Mouse (Mus musculus) cerebellum, adult 9-10 months (tissue): Measurements from ENCODE around the gene Plekhh3.

Source experiments
- DNase-seq: peaks from one replicate; pipeline ENCODE4 v3.0.0; 2022

The Plekhh3 gene

DNA sequence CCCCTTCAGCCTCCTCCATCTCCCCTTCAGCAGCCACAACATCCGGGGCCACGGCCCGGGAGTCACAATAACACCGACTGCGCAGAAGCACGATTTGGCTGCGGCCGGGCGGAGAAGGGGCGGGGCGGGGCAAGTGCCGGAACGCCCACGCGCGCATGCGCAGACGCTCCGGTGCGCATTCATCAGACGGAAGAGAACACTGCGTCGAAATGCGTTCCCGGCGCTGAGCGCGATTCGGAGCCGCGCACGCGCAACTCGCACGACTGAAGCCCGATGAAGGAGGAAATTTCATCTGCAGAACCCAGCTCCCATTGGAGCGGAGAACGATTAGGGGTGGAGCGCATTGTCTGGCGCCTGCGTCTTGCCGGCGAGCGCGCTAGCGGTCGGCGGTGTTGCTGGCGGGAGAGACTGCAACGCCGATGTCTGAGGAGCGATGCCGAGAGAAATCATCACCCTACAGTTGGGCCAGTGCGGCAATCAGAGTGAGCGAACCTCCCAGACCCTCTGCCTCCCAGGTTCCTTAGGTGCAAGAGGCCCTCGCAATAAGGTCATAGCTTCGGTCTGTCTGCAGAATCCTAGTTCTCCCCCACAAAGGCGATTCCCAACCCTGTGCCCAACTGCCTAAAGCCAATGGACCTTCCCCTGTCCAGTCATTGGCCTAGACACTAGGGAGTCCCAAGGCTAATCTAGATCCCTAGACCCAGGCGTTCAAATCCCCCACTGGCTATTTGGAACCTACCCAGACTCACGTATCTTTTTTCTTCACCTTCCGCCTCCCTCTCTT lies 51.2 kb downstream of the Plekhh3 start, which contains the start of the genes Retreg3 and Tubg1:
TSS of gene Retreg3 (minus strand) at position 133 of the 784 bp plus-strand sequence.
TSS of gene Tubg1 (plus strand) at position 178 of the 784 bp plus-strand sequence.
- DNase-seq = peak; percentile 98

DNA sequence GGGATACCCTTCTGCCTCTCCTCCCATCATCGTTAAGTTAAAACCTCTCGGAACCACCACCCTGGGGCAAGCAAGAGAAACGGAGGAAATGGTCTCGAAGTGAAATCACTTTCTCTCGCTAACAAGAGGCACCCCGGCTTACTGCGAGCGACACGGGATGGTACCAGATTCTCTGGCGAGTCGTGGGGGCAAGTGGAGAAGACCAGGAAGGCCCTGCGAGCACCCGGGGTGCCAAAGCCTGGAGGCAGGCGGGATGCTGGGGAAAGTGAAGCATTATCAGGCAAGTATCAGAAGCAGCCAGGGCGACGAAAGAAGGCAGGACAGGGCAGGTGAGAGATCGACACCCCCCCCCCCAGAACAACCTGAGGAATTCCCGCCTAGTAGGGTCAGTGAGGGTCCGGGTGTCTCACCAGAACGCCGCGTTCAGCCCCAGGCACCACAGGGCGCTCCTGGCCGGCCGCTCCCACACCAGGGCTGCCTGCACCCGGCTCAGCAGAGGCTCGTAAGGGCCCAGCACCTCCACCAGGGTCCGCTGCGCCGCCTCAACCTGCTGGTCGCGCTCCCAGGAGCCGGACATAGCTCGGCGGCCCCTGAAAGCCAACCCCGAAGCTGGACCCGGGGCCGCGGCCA lies 51.9 kb downstream of the Plekhh3 start:
- no peak for DNase-seq

DNA sequence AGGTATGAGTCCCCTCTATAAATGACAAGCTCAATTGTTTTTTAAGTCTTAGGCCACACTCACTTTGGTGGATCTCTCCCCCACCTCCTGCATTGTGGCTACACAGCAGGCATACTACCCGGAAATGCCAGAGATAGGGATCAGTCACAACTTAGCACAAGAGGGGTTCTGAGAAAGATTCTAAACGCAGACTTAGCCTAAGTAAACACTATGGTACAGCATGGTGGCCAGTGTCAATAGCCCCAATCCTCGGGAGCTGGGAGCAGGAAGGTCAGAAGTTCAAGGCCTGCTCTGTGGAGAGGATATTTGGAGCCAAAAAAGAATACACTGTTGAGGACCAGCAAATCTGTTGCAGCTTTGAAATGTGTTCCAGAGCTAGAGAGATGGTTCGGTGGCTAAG lies 53.0 kb downstream of the Plekhh3 start:
- no peak for DNase-seq

DNA sequence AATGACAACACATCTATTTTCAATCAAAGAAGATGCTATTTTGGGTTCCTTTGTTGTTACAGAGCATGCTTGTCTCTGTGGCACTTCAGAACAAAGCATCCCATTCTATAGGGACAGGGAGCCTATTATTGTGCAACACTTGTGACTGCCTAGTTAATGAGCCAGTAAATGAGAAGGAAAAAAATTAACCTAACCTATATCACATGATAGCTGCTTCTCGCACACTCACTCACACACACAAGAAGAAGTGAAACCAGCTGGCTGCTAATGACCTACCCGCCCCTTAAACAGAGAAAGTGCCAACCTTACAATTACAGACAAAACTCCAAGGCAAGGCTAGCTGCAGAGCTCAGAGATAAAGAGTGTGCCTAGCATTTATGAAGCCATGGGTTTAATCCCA lies 55.6 kb downstream of the Plekhh3 start:
- DNase-seq = no peak
